Mouse (Mus musculus) mesoderm, embryonic 11.5 days (tissue): ENCODE measurements around the gene Ube2t.
A peak's percentile ranks its signal among the peaks of the same experiment; 100 is the strongest.

Experiments
- DNase-seq: peaks from one replicate; pipeline ENCODE4 v3.0.0-alpha.2; 2012; ENCODE audit warnings: low read depth, low spot score

Ube2t gene

DNA sequence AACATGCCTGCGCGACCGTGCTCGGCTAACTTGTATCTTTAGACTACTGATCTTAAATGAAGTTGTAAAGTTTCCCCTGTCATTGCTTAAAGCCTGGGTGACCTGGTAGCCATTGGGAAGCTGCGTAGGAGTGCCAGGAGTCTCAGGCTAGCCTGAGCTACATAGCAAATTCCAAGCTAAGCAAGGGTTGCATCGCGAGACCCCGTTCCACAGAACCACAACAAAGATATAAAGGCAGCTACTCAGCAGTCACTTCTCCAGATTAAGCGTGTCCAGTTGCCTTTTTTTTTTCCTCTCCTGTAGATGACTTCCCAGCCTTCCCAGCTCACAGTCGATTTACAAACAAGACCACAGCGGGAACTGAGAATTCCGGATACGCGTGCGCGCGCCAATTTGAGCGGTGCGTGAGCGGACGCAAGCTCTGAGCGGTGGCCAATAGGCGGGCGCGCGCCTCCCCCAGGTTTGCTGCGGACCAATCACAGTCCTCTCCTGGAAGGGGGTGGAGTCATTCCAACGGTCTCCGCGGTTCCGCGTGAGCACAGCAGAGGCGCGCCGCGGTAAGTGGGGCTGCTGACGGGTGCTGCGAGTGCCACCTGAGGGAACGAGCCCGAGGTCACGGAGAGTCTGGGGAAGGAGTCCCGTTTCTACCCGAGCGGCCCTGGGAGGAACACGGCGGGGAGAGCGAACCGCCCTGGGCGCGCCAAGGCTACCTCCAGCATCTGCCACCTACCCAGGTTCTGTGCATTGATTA, at the start of gene Ube2t:
TSS of gene Ube2t (plus strand) at position 513 of the 751 bp plus-strand sequence.
- peak; percentile 96 for DNase-seq

- no peak for DNase-seq
These were observed 48.8 kb upstream of the Ube2t start for GRCm38 (mm10) chr1:134913535-134913934.

- no peak for DNase-seq
These were observed 46.9 kb upstream of the Ube2t start for GRCm38 (mm10) chr1:134915421-134915820.

- no peak for DNase-seq
These were observed 43.4 kb upstream of the Ube2t start for GRCm38 (mm10) chr1:134919010-134919409.

DNA sequence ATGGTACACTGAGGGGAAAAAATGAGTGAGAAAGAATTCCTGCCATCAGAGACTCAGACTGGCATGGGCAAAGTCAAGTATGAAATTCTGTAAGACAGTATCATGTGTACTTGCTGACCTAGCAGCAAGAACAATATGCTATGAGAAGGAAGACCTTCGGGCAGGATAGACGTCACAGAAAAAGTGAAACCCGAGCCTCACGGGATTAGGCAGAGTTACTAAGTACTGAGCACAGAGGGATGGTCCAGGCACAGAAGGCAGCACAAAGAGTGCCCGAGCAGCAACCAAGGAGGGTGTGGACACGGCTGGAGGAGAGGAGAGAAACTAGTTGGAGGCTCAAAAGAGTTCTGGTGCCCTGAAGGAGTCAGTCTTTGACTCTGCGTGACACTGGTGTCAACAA, 29.9 kb upstream of the Ube2t start:
- peak; percentile 12 for DNase-seq

DNA sequence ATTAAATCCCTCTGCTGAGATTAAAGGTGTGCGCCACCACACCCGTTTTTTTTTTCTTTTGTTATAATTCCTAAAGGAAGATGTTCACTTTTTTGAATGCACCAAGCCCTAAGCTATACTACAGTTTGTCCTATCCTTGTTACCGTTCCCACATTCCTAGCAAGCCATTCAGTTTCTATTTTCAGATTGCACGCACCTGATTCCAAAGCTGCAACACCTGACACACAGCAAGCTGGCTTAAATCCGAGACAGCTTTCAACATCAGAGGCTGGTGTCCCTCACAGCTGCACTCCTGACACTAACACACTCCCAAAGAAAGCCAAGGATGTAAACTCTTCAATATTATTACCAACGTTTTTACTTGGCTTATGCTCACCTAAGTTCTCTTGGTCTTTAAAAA, 26.0 kb upstream of the Ube2t start:
- DNase-seq: no peak

DNA sequence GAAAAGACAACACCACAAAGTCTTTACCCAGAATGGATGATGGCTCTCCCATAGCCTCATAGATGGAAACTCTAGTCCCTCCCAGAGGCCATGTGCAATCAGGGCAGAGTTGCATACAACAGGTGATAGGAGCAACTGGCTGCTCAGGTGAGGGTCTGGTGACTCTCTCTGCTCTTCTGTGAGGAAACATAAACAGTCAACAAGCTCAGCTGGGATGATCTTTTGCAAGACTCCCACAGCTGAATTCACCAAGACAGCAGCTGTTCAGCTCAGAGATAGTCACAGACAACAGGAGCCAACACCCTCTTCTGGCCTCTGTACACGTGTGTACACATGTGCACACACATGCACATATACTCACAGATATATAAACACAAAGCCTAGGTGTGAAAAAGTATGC, 24.1 kb upstream of the Ube2t start:
- no peak for DNase-seq

DNA sequence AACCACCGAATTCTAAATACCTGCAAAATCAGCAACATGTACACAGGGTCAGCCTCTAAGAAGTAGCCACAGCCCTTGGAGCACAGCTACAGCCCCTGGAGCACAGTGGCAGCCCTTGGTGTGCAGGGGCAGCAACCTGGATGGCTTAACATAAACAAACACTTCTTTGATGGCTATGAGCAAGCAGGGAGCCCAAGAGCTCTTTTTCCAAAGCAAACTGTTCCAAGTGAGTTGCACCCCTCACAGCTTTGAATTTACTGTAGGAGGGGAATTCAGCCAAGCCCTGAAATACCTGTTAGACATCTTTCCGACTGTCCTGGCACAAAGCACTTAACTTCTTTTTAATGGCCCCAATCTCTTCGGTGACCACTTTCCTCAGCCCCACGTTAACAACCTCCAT, 21.5 kb upstream of the Ube2t start:
- no peak for DNase-seq

DNA sequence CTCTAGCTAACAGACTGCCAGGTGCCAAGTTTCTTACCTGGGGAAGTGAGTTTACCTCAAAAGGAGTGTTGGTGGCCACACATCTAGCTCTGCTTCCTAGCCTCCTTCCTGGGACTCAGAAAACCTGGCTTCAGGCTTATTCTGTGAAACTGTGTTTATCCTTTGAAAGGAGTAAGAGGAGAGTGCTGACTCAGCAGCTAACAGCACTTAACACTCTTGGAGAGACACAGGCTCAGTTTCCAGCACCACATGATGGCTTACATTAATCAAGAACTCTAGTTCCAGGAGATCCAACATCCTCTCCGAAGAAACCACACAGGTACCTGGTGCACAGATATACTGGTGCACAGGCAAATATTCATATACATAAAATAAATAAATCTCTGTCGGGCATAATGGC, 19.5 kb upstream of the Ube2t start:
- no peak for DNase-seq

GRCm38 (mm10) chr1:134947590-134947989, 14.8 kb upstream of the Ube2t start:
- no peak for DNase-seq

GRCm38 (mm10) chr1:134949946-134950345, 12.4 kb upstream of the Ube2t start:
- DNase-seq: no peak

DNA sequence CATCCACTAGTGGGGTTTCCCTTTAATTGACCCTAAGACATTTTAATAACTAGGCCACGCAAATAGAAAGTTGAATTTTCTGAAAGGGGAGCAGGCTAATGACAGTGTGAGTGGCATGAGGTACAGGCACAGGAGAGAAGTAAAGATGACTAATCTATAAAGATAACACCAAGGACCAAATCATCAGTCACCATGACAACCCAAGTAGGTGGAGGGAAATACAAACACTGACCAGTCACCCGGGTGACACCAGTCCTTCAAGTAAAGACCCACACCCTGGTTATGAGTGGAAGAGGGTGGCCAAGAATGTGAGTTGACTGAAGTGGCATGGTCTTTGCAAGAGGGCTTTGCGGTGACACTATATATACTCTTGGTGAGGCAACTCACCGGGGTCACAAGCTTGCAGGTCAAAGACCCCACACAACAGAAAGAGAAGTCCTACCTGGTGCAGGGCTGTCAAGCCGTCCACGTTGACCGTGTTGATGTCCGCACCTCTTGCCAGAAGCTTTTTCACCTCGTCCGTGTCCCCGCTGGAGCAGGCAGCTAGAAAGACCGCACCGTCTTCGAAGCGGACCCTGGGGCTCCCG, 7.2 kb upstream of the Ube2t start:
- DNase-seq: peak; percentile 22

- peak; percentile 96 for DNase-seq
These were observed 6.7 kb upstream of the Ube2t start, which contains the start of gene Ppp1r12b for GRCm38 (mm10) chr1:134955637-134956176. Ppp1r12b (minus strand) TSS chr1:134955942.

- no peak for DNase-seq
These were observed 1.7 kb upstream of the Ube2t start for GRCm38 (mm10) chr1:134960634-134961033.

GRCm38 (mm10) chr1:134962821-134963220, 456 bp downstream of the Ube2t start:
- DNase-seq: no peak

- DNase-seq: no peak
These were observed 3.1 kb downstream of the Ube2t start for GRCm38 (mm10) chr1:134965430-134965829.

- no peak for DNase-seq
These were observed 10.6 kb downstream of the Ube2t start for GRCm38 (mm10) chr1:134972920-134973319.

DNA sequence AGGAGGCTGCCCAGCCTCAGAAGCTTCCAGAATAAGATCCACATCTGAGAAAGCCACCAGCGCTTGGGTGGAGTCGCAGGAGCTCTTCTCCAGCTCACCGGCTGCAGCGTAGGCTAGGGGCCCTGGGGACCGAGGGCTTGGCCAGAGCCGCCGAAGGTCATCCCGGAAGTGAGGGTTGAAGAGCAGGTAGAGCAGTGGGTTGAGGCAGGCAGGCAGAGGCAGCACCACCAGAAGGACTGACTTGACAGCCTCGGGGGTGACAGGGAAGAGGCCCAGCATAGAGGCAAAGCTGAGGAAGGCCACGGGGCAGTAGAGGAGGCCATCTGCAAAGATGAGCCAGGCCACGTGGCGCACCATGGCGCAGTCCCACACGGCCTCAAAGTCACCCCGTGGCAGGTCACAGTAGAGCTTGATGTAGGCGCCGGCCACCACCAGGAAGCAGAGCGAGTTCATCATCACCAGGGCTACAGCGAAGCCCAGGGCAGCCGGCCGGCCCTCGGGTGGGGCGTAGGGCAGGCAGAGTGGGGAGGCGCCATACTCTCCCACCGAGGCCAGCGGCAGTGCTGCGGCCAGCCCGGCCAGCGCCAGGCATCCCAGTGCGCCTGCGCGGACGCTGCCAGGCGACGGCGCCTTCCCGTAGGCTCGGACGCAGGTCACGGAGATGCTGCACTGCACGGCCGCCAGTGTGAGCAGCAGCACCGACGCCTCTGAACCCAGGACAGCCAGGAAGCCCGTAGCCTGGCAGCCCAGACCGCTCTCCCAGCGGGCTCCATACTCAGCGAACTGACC, 25.0 kb downstream of the Ube2t start:
- peak; percentile 81 for DNase-seq

DNA sequence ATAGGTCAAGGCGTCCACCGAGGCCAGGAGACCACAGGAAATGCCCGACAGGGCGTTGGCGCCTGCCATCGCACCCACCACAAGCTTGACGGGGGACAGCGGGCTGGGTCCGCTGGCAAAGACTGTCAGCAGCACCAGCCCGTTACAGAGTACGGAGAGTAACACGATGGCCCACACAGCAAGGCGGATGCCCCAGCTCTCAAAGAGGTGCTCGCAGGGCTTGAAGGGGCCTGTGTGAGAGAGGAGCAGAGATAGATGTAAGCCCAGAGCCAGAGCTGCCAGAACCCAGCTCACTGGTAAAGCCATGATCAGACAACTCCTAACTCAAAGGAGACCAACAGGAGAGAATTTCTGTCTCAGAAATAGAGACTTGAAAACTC, 25.6 kb downstream of the Ube2t start:
- DNase-seq: no peak

GRCm38 (mm10) chr1:134989372-134989771, 27.0 kb downstream of the Ube2t start:
- DNase-seq: peak; percentile 91

DNA sequence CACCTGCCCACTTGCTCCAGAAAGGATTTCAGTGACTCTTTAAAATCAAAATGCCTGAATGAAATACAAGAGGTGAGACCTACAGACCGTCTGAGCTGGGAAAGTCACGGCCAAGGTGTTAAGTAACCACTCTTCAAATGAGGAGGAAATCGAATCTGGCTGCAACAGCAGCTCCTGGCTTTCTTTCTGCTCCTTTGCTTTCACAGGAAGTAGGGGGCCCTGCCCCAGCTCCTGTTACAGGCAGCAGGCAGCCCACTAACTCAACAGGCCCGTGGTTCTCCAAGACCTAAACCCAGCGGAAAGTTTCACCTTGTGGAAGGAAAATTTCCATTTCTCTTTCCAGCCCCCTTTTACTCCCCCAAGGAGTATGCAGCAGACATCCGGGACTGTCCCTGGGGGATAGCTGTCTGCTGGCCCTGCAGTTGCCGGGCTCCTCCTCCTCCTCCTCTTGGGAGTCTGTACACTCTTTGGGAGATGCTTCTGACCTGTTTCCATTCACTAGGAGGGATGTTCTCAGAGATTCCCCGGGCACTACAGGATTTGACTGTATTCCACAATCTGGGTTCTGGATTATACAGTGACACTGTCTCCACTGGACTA, 29.8 kb downstream of the Ube2t start:
- DNase-seq: no peak

GRCm38 (mm10) chr1:134994739-134995138, 32.4 kb downstream of the Ube2t start:
- DNase-seq: no peak
